Mouse (Mus musculus): ENCODE data around the gene Thpo. TPM values are rescaled to one million over a fixed set of nuclear protein-coding genes. Genes with fewer than 3 reads are reported as not detected.

Gene Thpo
- 1 to 10 TPM; 1.3 to 1.5 TPM for total RNA-seq (2021)
- long read RNA-seq, experiment 1 = 0 reads
- long read RNA-seq, experiment 2, partial matches to known transcripts = 0 of 1 reads
- long read RNA-seq, experiment 2, other reads (novel, unspliced or antisense) = 1 of 1 reads

DNA sequence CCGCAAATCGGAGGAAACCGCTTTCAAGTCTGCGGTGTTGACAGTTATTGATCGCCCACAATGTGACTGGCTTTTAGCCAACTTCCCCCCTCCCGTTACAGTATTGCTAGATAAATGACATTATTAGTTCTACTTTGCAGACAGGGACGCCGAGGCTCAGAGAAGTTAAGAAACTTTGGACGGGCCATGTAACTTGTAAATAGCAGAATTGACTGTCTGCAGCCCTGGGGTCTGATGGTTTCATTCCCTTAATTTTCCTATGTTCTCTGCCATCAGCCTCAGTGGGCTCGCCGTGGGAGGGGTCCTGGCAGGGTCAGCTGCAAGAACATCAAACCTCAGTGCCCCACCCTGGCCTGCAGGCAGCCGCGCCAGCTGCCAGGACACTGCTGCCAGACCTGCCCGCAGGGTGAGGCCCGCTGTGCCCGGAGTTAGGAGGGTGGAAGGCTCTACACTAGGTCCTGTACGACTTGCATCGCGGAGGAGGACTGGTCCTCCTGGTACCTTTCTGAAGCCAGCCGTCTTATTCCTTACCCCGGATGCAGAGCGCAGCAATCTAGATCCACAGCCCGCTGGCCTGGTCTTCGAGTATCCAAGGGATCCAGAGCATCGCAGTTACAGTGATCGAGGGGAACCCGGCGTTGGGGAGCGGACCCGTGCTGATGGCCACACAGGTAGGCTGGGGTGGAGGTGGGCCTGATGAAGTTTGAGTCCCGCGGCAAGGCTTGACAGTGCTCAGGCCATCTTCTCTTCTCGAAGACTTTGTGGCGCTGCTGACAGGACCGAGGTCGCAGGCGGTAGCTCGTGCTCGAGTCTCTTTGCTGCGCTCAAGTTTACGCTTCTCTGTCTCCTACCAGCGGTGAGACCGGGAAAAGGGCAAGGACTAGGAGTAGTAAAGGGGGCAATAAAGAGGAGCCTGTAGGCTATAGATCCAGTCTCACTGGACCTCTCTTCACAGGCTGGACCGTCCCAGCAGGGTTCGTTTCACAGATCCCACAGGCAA, at the start of gene Thpo:
Thpo (minus strand) TSS at position 781 of the 1,000 bp plus-strand sequence.
- DNase-seq = no peak

DNA sequence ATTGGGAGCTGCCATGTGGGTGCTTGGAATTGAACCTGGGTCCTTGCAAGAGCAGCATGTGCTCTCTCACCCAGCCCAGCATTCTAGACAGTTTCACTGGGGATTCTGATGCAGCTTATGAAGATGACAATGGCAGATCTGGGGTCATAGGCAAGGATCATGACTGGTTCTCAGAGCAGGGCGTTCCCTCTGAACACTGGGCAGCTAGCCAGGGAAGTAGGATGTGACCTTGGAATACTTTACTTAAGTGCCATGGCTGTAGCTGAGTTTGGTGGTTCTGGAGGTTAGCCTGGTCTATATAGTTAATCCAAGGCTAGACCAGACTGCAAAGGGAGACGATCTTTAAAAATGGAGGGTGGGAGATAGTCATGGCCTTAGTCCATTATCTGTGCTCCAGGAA, 49.6 kb upstream of the Thpo start:
- DNase-seq = no peak

DNA sequence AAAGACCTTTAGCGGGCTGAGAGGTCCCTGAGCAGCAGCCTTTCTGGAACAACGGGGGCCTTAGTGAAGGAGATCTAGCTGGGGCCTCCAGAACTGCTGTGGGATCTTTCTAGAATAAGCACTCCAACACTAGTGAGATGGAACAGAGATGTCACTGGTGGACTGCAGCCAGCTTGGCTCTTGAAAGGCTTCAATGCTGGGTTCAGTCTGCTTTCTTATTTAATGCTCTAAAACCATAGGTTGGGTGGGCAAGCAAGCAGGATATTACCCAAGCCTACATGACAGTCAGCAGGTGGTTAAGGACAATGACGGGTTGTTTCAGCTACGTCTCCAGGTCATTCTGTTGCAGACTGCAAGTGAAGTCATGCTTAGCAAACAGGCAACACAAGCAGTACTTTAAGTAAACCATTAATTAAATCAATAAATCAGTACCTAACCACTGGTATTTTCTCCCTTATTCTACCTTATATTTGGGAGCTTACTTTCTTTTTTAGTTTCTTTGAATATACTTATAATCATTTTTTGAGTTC, 46.9 kb upstream of the Thpo start:
- no peak for DNase-seq

DNA sequence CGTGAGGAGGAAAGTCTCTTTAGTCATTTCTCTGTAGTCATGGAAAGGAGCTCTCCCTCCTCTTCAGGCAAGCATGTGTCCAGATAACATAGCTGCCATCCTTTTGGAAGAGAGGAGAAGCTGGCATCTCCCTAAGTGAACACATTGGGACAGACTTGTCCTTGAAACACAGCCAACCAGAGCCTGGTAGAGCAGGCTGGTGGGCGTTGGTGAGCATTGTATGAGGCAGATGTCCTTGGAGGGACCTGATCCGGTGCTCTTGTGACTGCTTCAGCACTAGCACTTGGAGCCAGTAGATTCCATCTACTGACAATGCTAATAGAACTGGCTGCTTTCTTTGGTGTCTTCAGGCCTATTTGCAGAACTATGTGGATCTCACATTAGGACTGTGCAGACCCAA, 45.5 kb upstream of the Thpo start:
- peak; percentile 48 to 66 for DNase-seq

DNA sequence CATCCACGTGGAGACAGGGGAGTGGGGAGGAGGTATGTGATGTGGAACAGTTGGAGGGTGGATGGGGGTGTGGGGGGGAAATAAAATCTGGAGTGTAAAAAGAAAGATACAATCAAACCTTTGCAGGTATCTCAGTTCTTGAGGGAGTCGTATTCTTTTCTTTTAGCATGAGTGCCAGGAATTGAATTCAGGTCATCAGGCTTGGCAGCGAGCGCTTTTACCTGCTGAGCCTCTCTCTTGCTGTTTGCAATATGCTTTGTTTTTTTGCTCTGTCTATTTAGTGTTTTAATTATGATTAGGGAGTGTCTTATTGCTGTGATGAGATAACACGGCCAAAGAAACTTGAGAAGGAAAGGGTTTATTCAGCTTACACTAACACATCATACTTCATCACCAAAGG, 40.7 kb upstream of the Thpo start:
- DNase-seq = no peak

DNA sequence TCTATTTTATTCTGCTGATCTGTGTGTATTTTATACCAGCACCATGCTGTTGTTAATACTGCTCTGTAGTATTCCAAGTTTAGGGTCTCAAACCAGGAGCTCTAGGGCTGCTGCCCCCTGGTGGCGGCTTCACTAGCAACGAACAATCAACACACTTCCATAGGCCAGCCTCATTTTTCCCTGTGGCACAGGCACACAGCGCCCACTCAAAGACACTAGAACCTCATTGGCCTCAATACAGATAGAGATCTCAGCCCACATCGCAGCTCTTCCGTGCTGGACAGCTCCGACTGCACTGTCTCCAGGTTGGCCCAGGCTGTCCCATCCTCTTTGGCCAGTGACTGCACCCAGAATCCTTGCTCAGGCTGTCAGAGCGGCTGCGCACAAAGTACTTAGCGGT, 30.9 kb upstream of the Thpo start:
- DNase-seq = peak; percentile 58 to 79

DNA sequence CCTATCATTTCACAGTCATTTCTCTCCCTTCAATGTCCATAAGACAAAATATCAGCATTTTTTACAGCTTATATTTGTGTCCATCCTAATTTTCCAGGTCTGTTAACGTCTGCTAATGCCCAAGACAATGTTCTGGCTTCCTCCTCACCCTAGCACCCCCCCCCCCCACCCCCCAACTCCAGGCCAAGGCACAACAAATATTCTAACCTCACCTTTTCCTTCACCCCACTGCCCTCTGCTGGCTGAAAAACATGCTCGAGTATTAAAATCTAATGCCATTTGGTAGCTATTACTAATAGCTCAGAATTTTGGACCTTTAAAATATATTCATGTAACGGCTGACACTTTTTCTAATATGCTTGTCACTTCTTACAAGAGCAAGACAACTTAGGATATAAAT, 27.4 kb upstream of the Thpo start:
- DNase-seq = peak; percentile 65 to 76

DNA sequence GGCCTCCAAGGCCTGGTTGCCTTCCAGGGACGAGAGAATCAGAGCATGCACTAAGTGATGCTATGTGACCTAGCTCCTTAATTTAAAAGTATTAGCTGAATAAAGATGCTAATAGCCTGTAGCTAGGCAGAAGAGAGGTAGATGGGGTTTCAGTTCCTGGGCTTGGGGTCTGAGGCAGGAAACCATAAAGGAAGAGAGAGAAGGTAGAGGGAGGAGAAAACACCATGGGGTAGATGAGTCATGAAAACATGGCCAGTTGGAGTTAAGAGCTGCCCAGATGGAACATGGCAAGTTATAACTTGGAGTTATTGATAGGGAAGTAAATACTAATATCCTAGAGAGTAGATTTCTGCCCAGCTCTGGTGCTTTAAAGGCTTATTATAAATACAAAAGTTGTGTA, 23.1 kb upstream of the Thpo start:
- DNase-seq = no peak

DNA sequence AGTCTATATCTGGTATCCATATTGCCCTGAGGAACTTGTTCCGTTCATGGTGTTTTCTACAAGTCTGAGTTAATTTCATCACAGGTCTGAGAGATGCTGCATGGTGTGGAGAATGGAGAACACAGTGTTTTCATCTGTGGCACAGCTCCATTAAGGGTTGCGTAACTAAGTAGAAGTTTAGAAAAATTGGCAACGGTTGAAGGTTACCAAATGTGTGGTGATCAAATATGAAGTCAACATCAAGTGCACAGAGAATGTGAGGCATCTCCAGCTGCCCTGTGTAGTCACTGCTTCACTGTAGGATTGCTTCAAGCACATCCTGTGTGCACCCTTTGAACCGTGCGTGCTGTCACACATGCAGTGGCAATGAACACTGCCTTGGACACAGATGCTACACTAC, 21.7 kb upstream of the Thpo start:
- peak; percentile 47 to 61 for DNase-seq

DNA sequence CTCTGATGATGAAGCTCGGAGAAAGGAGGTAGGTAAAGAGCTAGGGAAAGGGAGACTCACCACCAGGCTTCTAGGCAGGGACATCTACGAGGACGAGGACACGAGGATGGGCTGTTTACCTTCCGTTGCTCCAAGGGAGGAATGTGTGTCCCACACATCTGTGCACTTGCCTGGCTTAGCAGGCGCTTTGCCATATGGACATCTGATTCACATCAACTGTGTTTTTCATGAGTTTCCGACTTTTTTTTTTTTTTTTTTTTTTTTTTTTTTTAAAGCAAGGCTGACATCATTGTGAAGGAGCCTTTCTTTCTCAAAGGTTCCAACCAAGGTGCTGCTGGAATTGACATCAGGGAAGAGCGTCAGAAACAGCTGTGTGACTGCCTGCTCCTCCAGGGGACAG, 16.2 kb upstream of the Thpo start:
- DNase-seq = no peak

DNA sequence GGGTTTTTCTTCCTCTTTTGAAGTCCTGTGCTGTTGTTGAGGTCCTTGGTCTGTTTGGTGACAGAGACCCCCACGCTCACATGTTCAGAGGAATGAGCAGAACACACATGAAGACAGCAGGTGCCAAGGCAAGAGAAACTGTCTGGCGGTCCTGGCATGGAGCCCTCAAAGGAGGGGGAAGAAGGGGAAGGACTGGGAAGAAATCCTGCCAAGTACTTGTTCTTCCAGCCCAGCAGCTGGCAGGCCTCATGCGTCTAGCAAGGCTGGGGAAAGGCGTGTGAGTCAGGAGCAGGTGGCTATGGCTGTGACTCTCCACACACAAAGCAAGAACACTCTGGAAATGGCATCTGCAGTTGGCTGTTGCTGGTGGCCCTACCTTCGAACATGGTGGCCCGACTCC, 12.3 kb upstream of the Thpo start:
- DNase-seq = peak; percentile 75 to 80

DNA sequence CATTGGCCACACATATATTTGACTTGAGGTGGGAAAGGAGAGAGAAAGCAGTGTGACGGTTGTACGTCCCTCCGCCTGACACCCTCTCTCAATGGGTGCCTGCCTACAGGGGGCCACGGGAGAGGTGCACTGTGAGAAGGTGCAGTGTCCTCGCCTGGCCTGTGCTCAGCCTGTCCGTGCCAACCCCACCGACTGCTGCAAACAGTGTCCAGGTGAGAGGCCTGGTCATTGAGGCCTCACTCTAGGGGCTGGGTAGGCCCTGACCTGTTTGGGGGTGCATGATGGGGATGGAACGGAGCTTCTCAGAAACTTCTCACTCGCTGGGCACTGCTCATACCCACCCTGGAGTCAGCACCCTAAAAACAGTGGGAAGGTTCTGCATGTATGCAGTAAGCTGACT, 5.5 kb upstream of the Thpo start:
- no peak for DNase-seq

DNA sequence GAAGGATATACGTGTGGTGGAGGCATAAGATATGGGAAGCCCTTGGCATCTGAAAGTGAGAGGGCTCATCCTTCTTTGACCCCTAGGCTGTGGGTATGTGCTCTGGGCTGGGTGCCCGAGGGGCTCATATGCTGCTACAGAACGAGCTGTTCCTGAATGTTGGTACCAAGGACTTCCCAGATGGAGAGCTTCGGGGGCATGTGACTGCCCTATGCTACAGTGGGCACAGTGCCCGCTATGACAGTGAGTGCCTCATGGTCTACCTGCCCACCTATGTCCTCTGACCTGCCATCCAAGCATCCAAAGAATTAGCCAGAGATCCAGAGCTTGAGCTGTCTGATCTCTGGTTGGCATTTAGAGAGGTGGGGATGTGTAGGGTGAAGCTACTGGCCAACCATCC, 2.5 kb upstream of the Thpo start:
- DNase-seq = no peak

DNA sequence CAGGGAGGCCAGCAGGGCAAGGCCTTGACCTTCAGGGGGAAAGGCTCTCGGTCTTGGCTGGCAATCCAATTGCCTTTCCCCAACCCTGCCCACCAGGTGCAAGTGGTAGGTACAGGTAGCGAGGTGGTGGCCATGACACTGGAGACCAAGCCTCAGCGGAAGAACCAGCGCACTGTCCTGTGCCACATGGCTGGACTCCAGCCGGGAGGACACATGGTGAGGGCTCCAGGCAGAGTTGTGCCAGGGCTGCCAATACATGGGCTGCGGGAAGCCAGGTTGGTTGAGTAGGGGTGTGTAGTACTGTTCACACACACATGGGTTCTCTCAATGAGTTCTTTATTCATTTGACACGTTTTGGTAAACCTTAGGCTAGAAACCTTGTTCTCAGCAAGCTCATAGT, 1.9 kb upstream of the Thpo start:
- DNase-seq = no peak

DNA sequence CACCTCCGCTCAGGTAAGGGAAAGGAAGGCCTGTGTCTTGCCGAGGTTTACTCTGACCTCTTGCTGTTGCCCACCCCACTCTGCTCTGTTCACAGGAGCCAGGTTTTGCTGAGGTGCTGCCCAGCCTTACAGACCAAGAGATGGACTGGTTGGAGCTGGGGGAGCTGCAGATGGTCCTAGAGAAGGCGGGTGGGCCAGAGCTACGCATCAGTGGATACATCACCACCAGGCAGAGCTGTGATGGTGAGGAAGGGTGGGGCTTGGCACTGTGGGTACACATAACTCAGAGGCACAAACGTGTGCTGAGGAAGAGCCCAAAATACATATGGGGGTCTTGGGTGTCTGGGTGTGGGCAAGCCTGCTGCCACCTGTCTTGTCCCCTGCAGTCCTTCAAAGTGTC, 1.3 kb upstream of the Thpo start:
- DNase-seq = no peak

DNA sequence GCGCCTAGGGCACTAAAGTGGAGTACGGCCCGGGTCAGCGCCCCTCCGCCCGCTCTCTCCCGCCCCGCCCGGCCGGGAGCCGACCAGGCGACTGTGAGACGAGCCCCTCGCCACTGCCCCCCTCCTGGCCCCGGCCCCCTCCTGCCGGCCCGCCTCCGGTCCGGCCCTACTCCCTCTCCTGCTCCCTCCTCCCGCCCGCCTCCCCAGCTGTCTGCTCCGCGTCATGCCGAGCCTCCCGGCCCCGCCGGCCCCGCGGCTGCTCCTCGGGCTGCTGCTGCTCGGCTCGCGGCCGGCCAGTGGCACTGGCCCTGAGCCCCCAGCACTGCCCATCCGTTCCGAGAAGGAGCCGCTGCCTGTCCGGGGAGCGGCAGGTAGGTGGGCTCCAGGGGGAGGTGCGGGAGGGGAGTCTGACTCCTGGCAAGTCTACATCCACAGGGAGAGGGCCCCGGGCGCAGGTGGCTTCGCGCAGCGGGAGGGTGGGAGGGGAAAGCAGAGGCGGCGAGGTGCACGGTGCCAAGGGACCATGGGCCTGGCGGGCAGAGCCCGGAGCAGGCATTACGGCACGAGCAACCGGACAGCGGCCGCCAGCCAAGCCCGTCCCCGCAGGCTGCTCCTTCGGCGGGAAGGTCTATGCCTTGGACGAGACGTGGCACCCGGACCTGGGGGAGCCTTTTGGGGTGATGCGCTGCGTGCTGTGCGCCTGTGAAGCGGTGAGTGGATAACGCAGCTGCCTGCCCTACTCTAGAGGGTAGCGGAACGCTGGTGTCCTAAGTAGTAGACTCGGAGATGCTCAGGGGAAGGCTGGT, 1.2 kb downstream of the Thpo start, which contains the start of gene Chrd:
Chrd (plus strand) TSS at position 203 of the 806 bp plus-strand sequence.
- peak; percentile 83 to 84 for DNase-seq

DNA sequence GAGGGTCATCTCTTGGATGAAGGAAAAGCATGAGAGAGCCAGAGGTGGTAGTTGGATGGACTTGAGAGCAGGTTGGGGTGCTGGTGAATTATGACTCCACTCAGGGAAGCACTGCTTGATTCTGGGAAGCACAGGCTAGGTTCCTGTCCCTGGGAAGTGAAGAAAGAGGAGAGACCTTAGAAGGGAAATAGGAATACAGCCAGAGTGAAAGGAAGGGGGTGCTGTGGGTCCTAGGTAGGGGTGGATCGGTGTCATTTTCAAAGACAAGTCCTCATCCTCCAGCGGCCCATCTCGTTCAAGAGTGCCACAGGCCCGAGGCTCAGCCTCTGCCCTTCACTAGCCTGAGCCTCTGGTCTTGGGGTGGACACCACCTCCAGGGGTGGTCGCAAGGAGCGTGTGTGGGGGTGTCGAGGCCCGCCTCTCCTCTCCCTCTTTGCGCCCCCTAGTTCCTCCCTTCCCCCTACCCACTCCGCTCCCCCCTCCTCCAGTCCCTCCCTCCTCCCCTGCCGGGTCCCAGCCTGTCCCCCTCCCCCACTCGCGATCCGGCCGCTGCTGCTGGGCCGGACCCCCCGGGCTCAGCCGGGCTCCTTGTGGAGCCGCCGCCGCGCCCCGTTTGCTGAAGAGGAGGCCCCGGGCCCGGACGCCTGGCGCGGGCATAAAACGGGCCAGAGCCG, 1.9 kb downstream of the Thpo start:
- DNase-seq = no peak

DNA sequence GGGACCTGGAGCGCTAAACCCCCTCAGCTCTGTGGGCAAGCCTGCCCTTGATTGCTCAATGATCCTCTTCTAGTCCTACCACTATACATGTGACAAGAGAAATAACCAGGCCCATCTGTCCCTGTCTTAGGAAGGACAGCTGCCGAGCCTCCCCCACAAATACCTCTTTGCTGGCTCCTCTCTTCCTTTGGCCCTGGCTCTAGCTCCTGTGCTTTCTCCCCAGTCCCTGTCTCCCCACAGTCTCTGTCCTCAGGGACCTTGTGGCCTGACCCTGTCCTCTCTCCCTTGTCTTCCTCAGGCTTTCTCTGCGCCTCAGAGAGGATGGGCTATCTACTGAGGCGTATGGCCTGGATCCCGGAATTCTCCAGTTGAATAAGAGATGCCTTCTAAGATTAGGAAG, 2.6 kb downstream of the Thpo start:
- DNase-seq = no peak

DNA sequence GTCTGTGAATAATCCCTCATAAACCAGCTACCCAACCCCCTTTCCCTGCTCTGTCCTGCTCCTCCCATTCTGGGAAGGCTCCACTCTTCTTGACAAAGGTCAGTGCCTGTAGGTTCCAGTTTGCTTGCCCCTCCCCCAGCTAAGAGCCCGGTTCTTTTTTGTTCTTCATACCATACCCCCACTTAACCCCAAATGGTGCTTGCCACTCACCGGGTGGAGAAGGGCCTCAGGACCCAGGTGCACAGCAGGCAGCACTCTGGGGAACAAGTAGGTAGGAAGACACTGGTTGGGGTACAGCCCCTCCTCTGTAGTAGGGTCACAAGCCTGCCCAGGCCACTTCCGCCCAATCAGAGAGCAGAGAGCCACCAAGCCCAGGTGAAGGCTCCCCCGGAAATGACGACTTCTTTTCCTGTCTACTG, 4.0 kb downstream of the Thpo start:
- DNase-seq = peak; percentile 24 to 28

DNA sequence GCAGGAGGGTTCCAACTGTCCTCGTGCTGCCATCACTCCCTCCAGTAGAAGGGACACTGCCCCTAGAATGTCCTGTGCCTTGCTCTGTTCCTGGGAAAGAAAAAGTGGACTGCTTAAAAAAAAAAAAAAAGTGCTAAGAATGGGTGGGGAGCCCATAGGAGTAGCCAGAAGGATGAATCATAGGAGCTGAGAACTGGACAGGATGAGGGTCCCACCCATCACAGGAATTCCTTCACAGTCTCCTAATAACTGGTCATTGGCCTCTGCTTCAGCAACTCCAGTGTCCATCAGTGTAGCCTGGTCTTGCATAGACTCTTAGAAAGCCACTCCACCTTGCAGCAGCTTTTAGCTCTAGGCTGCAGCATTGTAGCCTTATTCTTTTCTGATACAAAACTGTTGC, 7.9 kb downstream of the Thpo start:
- no peak for DNase-seq

DNA sequence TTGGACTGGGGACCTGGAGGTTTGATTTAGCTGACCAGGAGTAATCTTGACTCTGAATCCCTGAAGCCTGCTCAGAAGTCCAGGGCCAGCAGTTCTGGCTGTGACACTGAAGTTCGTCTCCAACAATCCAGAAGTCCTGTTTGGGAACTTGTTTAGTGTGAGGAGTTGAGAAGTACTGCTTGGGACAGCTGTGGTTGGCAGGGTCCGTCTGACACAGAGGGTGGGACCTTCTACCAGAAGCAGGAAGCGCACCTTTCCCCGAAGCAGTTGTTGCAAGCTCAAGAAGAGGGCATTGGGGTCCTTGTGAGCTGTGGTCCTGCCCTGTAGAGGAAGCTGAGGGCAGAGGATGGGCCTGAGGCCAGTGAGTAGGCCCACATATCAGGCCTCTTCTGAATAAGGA, 8.6 kb downstream of the Thpo start:
- DNase-seq = no peak

DNA sequence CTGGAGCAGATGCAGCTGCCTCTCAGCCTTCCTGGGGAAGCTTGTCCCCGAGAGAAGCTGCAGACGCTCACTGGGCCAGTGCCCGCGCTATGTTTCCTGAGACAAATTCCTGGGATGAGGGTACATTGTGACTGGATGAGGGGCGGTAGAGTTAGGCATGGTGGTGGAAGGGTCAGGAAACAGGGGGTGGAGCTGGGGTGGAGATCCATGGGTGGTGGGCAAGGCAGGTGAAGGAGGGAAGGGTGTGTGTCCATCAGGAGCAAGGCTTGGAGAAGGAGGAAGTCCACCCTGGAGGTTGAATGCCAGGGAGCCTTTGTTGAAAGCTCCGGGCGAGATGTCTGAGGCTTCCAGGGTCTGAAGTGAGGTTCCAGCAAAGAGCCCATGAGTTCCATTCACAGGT, 9.0 kb downstream of the Thpo start:
- DNase-seq = no peak

Data from adrenal gland, postnatal 36 days (tissue).